Mouse (Mus musculus) spleen, adult 2 months (tissue): ENCODE data around the gene Clic1.

Experiments used
- CTCF ChIP-seq: fragments of 200-500 bp; IDR thresholded peaks from 2 replicates; pipeline ENCODE4 v1.5.1; 2011; ENCODE audit warnings: mild to moderate bottlenecking, inconsistent platforms; ENCODE audit not compliant: insufficient read depth, insufficient read length, insufficient replicate concordance; ENCODE audit errors: extremely low read depth
- POLR2A ChIP-seq: fragments of 200-500 bp; IDR thresholded peaks from 2 replicates; pipeline ENCODE4 v1.6.1; 2011; ENCODE audit warnings: low read depth, low read length, inconsistent platforms

GRCm38 (mm10) chr17:35066084-35066483 is 16.3 kb downstream of the Clic1 start, which contains the start of gene Mpig6b:
- no peak for TF ChIP-seq POLR2A
- TF ChIP-seq CTCF, result no peak
